Mouse (Mus musculus) forebrain, embryonic 13.5 days (tissue): ENCODE data around the gene Iqcc. TPM values are rescaled to one million over a fixed set of nuclear protein-coding genes. Genes with fewer than 3 reads are reported as not detected.
A peak's percentile ranks its signal among the peaks of the same experiment; 100 is the strongest.

ENCODE experiments used
- ATAC-seq: fragments of 200-750 bp; cut with Nextera tagmentation; 2 replicates; pipeline ENCODE4 v1.8.0; 2017
- H3K27ac ChIP-seq: fragments of 300-500 bp; sonication (generic); 2 replicates; pipeline ENCODE4 v1.5.1; 2015; ENCODE audit warnings: inconsistent platforms, mild to moderate bottlenecking, moderate library complexity
- H3K27me3 ChIP-seq: fragments of 300-500 bp; sonication (generic); 2 replicates; pipeline ENCODE4 v1.6.1; 2015; ENCODE audit warnings: mild to moderate bottlenecking, inconsistent platforms
- H3K36me3 ChIP-seq: fragments of 300-500 bp; sonication (generic); 2 replicates; pipeline ENCODE4 v1.6.1; 2015; ENCODE audit warnings: mild to moderate bottlenecking, inconsistent platforms; ENCODE audit not compliant: poor library complexity, severe bottlenecking
- H3K4me1 ChIP-seq: fragments of 300-500 bp; sonication (generic); 2 replicates; pipeline ENCODE4 v1.6.1; 2015; ENCODE audit warnings: inconsistent platforms
- H3K4me2 ChIP-seq: fragments of 300-500 bp; sonication (generic); 2 replicates; pipeline ENCODE4 v1.6.1; 2015; ENCODE audit warnings: inconsistent platforms, mild to moderate bottlenecking, moderate library complexity
- H3K4me3 ChIP-seq: fragments of 300-500 bp; sonication (generic); 2 replicates; pipeline ENCODE4 v1.5.1; 2015; ENCODE audit warnings: mild to moderate bottlenecking, inconsistent platforms
- H3K9ac ChIP-seq: fragments of 300-500 bp; sonication (generic); 2 replicates; pipeline ENCODE4 v1.6.1; 2015; ENCODE audit warnings: mild to moderate bottlenecking, inconsistent platforms
- H3K9me3 ChIP-seq: fragments of 300-500 bp; sonication (generic); replicated peaks from 2 replicates; pipeline ENCODE4 v1.6.1; 2016; ENCODE audit warnings: inconsistent platforms
- WGBS: fragments of 180-500 bp; shearing (Covaris S2); methylation state at CpG from one replicate; pipeline ENCODE4 v1.1.7; 2015; 5-methylcytosine and 5-hydroxymethylcytosine counted together
- polyA plus RNA-seq: library from polyadenylated mRNA; unstranded; fragments of >200 nt; fragmentation: Nextera tagmentation; extraction: Ambion mirVana; gene quantifications from 2 replicates; pipeline ENCODE4 v1.2.1, GENCODE M21; 2015

The Iqcc gene
- polyA plus RNA-seq, 1 experiment from 2014 or later, result 31.5 TPM

DNA sequence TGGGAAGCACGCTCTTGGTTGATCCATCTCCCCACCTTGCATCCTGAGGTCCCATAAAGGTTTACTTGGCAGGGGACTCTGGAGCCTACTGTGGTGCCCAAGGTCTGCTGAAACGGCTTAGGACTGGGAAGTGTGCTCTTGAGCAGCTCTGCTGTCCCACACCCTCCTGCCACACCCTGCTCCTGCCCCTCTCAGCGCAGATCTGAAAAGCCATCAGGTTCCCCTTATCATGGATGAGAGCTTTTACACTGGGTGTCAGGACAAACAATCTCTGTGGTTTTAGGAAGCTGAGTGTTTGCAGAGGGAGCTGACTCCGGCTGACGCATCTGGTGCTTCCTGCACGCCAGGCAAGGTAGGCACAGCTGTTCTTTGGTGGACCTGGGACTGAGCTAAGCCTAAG is 15.0 kb upstream of the Iqcc start:
- no peaks in the 10 kb centered on the region for H3K27me3 ChIP-seq
- no peak for ATAC-seq
- H3K9ac ChIP-seq, result no peak overlapping the region
- H3K4me2 ChIP-seq, result no peak overlapping the region
- H3K9me3 ChIP-seq, result no peaks in the 10 kb centered on the region
- no peak overlapping the region for H3K4me3 ChIP-seq
- 96% methylated on average over 6 of the region's 6 CpGs for WGBS
- peaks cover 27% of the 10 kb centered on the region for H3K4me1 ChIP-seq
- peaks cover 97% of the 10 kb centered on the region for H3K36me3 ChIP-seq
- H3K27ac ChIP-seq, result no peak overlapping the region

DNA sequence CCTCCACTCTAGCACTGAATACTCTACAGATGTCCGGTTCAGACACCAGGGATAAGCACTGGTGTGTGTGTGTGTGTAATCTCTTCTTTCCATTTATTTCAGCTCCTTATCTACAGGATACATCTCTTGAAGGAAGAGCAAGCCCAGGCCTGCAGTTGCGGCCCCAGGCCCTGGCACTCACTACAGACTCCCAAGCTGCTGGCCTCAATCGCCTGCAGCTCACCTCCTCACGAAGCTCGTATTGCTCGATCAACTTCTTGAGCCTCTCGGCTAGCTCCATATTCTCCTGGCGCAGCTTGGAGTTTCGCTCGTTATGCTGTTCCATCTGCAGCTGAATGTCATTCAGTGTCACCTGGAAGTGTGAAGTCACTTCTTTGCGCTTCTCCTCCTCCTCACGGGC is 13.0 kb upstream of the Iqcc start:
- H3K4me3 ChIP-seq, result no peak overlapping the region
- H3K9me3 ChIP-seq, result no peaks in the 10 kb centered on the region
- H3K4me1 ChIP-seq, result peaks cover 12% of the 10 kb centered on the region; the same call in 1 of the 2 replicates
- H3K9ac ChIP-seq, result peak overlapping the region; percentile 0; the same call in 1 of the 2 replicates
- peaks cover 100% of the 10 kb centered on the region for H3K36me3 ChIP-seq
- H3K4me2 ChIP-seq, result no peak overlapping the region
- WGBS, result 87% methylated on average over 12 of the region's 12 CpGs
- no peaks in the 10 kb centered on the region for H3K27me3 ChIP-seq
- H3K27ac ChIP-seq, result no peak overlapping the region
- ATAC-seq, result no peak

DNA sequence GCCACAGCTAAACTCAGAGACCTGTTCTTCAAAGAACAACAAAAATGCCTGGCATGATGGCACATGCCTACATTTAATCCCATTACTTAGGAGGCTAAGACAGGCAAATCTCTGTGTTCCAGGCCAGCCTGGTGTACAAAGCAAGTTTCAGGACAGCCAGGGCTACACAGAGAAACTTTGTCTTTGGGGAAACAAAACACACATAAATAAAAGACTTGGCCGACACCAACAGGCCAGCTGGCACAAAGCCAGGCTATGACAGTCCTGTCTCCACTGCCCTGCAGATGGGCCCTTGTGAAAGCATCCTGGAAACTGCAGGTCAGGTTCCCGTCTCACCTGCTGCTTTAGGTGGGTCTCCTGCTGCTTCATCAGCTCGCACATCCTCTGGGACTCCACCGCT is 12.0 kb upstream of the Iqcc start:
- no peak overlapping the region for H3K4me3 ChIP-seq
- ATAC-seq, result no peak
- 0 out of 2 replicates have a peak overlapping the region, but pooled peaks have one; percentile 0 for H3K9ac ChIP-seq
- peaks cover 100% of the 10 kb centered on the region for H3K36me3 ChIP-seq
- WGBS, result 72% methylated on average over 4 of the region's 4 CpGs
- no peaks in the 10 kb centered on the region for H3K9me3 ChIP-seq
- no peaks in the 10 kb centered on the region for H3K27me3 ChIP-seq
- no peak overlapping the region for H3K4me2 ChIP-seq
- no peak overlapping the region for H3K27ac ChIP-seq
- 0 out of 2 replicates have a peak, but pooled peaks cover 14% of the 10 kb centered on the region for H3K4me1 ChIP-seq

DNA sequence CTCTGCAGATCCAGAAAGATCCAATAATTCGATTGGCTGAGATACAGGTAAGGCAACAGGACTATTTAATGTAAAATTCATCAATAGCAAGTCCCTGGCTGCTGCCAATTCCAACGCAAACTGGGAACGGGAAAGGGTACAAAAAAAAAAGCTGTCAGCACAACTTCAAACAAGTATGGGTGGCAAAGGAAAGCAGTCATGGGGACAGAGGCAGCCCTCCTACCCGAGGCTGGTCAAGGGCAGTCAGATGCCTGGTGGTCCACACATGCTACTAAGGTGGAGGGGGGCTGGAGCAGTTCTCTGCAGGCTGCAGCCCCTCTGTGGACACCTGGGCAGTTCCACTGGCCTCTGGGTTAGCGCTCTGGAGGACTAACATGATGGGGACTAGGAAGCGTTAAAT is 7.1 kb upstream of the Iqcc start:
- no peaks in the 10 kb centered on the region for H3K9me3 ChIP-seq
- WGBS, result 82% methylated on average over 6 of the region's 6 CpGs
- no peak overlapping the region for H3K27ac ChIP-seq
- H3K4me1 ChIP-seq, result peaks cover 46% of the 10 kb centered on the region
- no peak overlapping the region for H3K4me3 ChIP-seq
- H3K27me3 ChIP-seq, result no peaks in the 10 kb centered on the region
- peaks cover 56% of the 10 kb centered on the region for H3K36me3 ChIP-seq
- no peak for ATAC-seq
- 0 out of 2 replicates have a peak overlapping the region, but pooled peaks have one; percentile 1 for H3K4me2 ChIP-seq
- no peak overlapping the region for H3K9ac ChIP-seq

DNA sequence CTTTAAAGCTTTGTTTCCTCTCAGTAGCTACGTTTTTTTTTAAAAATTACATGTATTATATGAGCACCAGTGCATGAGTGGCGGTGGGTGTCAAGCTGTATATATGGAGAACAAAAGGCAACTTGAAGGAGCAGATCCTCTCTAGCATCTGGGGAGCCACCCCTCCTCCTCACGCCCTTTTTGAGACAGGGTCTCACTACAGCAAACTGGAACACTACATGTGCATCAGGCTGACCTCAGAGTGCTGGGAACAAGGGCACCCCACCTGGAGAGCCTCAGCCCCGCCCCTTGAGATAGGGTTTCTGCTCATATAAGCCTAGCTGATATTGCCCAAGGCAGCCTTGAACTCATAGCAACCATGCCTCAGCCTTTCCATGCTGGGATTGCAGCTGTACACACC is 6.6 kb upstream of the Iqcc start:
- peaks cover 44% of the 10 kb centered on the region for H3K4me1 ChIP-seq
- peak overlapping the region; percentile 82 for H3K4me2 ChIP-seq
- peak overlapping the region; percentile 83; the same call in 1 of the 2 replicates for H3K9ac ChIP-seq
- no peaks in the 10 kb centered on the region for H3K27me3 ChIP-seq
- peak overlapping the region; percentile 93 for H3K27ac ChIP-seq
- H3K9me3 ChIP-seq, result no peaks in the 10 kb centered on the region
- WGBS, result 45% methylated on average over 4 of the region's 4 CpGs
- peaks cover 55% of the 10 kb centered on the region for H3K36me3 ChIP-seq
- no peak overlapping the region for H3K4me3 ChIP-seq
- no peak for ATAC-seq

DNA sequence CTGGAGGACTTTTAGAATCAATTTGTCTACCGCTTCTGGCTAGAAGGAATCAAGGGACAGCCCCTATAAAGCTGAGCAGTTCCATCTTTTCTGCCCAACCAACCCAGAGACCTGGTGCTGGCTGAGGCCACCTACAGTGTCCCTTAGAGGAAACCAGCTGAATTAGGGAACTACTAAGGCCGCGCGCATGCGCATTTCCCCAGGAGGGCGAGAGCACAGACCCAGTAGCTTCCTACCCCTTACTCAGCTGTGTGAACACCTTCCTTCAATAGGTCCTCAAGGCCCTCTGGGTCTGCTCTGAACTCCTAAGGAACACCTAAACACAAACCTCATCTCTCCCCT is 6.1 kb upstream of the Iqcc start:
- peaks cover 52% of the 10 kb centered on the region for H3K36me3 ChIP-seq
- peak overlapping the region; percentile 83 for H3K9ac ChIP-seq
- H3K4me2 ChIP-seq, result peak overlapping the region; percentile 82
- no peaks in the 10 kb centered on the region for H3K9me3 ChIP-seq
- H3K27me3 ChIP-seq, result no peaks in the 10 kb centered on the region
- peak overlapping the region; percentile 59 for H3K4me3 ChIP-seq
- H3K4me1 ChIP-seq, result peaks cover 44% of the 10 kb centered on the region
- ATAC-seq, result 0 out of 2 replicates have a peak, but pooled peaks have one; percentile 1
- under 1% methylated on average over 6 of the region's 6 CpGs for WGBS
- peak overlapping the region; percentile 93 for H3K27ac ChIP-seq

DNA sequence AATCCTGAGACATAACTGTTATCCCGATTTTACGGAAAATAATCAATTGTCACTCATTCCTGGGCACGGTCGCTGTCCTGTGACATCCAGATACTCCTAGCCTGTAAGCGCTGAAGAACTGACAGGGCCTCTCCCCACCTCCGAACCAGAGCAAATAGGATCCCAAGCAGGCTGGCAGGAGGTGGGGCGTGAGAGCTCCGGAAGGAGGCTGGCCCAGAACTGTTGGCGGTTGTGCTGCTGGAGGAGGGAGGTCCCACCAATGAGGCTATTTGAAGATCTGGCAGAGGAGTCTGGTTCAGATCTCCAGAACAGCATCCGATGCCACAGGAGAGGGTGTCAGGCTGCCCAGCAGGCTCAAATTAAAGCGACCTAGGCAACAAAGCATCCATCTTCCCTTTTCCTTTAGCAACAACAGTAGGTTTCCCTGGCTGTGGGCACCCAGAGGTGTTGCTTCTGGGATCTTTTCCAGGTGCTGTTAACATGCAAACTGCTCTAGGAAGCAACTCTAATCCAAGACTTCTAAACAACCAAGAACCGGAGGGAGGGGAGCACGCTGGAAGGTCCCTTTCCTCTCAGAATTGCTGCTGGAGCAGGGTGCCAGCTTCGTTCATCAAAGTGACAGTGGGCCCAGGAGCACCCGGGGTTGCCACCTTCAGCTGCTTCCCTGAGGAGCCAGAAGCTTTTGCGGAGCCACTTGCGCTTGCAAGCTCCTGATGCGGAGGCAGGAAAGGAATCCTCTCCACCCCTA is 5.6 kb upstream of the Iqcc start:
- no peaks in the 10 kb centered on the region for H3K27me3 ChIP-seq
- H3K27ac ChIP-seq, result peak overlapping the region; percentile 93
- peaks cover 44% of the 10 kb centered on the region for H3K4me1 ChIP-seq
- H3K4me2 ChIP-seq, result peak overlapping the region; percentile 82
- WGBS, result 1% methylated on average over 18 of the region's 18 CpGs
- no peaks in the 10 kb centered on the region for H3K9me3 ChIP-seq
- peak overlapping the region; percentile 59 for H3K4me3 ChIP-seq
- H3K36me3 ChIP-seq, result peaks cover 46% of the 10 kb centered on the region
- ATAC-seq, result peak; percentile 95
- peak overlapping the region; percentile 83 for H3K9ac ChIP-seq

DNA sequence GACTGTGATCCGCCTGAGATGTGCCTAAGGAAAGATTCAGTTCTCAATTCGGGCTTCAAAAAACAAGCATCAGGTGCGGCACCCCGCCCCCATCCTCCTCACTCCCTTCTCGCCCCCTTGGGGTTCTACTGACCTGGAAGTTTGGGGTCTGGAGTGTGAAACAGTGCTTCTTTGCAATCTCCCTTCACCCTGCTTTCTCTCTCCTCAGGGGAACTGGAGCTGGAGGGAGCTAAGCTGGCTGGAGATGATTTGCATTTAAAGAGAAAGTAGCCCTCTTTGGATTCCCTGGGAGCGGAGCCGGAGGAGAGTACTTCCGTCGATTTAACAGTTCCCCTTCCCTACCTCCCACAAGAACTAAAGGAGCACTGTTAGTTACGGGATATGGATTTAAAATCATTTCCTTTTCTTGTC is 4.8 kb upstream of the Iqcc start, which contains the start of gene Ccdc28b:
TSS of gene Ccdc28b (minus strand) at position 267 of the 411 bp plus-strand sequence.
- peaks cover 45% of the 10 kb centered on the region for H3K4me1 ChIP-seq
- under 1% methylated on average over 10 of the region's 10 CpGs for WGBS
- ATAC-seq, result peak; percentile 46
- peak within 1 kb of the TSS; percentile 93 for H3K27ac ChIP-seq
- H3K27me3 ChIP-seq, result no peaks in the 10 kb centered on the region
- peak within 1 kb of the TSS; percentile 83 for H3K9ac ChIP-seq
- H3K4me3 ChIP-seq, result peak within 1 kb of the TSS; percentile 59
- H3K36me3 ChIP-seq, result peaks cover 39% of the 10 kb centered on the region
- no peaks in the 10 kb centered on the region for H3K9me3 ChIP-seq
- peak within 1 kb of the TSS; percentile 82 for H3K4me2 ChIP-seq

DNA sequence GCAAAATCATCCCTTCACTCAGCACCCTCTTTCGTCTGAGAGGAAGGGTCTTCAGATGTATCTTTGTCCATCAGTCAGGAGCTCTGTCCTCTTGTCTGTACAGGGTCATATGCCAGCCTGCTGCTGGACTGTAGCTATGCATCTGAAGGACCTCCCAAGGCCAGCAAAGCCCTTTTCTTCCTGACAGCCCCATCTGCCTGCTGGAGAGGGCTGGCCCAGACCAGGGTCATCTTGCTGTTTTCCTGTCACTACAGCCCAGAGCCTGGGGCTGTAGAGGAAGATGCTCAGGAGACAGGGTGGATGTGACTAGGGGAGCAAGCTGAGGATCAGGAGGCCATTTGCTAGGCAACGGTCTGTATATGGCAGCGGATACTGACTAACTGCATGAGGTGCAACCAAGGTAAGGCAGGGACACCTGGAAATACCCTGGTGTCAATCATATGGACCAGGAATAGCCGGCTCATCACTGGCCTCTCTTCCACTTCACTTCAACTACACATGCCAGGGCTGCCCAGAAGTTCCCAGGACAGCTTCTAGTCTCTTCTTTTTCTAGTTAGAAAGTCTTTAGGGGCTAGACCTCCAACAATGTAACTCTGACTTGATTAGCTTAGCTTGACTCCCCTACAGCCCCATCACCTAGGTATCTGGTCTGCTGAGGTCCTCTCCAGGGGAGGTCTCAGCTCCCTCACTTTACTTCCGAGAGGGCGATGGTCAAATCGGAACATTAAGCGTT is 4.1 kb upstream of the Iqcc start:
- Histone ChIP-seq H3K4me3 (peak overlapping the region; percentile 59), H3K27me3 (no peaks in the 10 kb centered on the region), H3K4me2 (peak overlapping the region; percentile 82), H3K9ac (peak overlapping the region; percentile 83), H3K9me3 (no peaks in the 10 kb centered on the region), H3K4me1 (peaks cover 52% of the 10 kb centered on the region), H3K27ac (peak overlapping the region; percentile 93), H3K36me3 (peaks cover 32% of the 10 kb centered on the region)
- ATAC-seq, result no peak
- 23% methylated on average over 8 of the region's 8 CpGs for WGBS

DNA sequence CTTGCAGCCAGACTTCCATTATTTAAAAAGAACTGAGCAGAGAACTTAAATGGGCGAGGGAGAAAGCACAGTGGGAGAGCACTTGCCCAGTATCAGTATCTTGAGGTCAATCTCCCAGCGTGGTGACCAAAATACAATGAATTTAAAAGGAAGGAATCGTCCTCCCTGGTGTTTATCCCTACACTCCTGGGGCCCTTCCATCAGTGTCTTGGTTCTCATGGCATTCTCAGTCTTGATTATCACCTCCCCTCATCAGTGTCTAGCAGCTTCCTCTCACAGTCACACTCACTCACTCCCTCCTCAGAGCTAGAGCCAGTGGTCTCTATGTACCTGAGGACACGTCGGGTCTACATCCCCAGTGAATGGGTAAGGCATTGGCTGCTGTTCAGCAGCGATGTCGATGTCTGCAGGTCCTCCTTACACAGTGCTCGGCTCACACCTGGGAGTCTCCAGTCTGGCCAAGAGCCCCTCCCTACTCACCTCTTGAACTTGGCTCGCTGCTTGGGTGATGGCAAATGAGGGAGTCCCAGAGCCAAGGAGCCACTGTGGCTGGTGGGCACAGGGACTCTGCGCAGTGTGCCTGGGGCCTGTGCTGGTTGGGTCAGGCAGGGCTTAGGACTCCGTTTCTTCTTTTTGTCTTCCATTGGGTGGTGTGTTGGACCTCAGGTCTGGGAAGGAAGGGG is 3.4 kb upstream of the Iqcc start:
- no peaks in the 10 kb centered on the region for H3K9me3 ChIP-seq
- peaks cover 56% of the 10 kb centered on the region for H3K4me1 ChIP-seq
- ATAC-seq, result no peak
- no peaks in the 10 kb centered on the region for H3K27me3 ChIP-seq
- H3K9ac ChIP-seq, result peak overlapping the region; percentile 83
- H3K36me3 ChIP-seq, result peaks cover 25% of the 10 kb centered on the region
- peak overlapping the region; percentile 82 for H3K4me2 ChIP-seq
- WGBS, result 76% methylated on average over 11 of the region's 11 CpGs
- H3K4me3 ChIP-seq, result peak overlapping the region; percentile 59
- H3K27ac ChIP-seq, result peak overlapping the region; percentile 93; the same call in 1 of the 2 replicates

DNA sequence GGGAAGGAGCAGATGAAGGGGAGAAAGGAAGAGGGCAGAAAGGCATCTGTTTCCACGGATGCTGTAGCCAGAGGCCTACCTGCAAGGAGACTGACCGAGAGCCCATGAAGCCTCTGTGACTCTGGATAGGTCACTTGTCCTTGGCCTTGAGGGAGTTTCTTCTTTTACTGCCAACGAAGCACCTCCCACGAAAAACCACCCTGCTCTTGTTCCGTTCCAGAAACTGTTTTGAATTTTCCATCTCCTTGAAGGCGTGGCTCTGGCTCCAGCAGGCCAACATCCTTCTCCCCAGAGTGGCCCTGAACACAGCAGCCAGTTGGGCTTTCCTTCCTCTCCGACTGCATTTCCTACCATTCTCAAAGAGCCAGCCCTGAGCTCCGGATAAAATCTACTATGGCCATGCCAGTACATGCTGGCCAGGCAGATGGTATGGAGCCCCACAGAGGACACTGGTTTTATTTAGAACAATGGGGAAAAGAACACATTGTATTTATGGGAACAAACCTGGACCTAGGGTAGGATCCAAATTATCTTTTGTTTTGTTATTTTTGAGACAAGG is 2.5 kb upstream of the Iqcc start:
- H3K4me2 ChIP-seq, result no peak overlapping the region
- WGBS, result 88% methylated on average over 8 of the region's 8 CpGs
- no peaks in the 10 kb centered on the region for H3K9me3 ChIP-seq
- no peak overlapping the region for H3K27ac ChIP-seq
- no peaks in the 10 kb centered on the region for H3K27me3 ChIP-seq
- ATAC-seq, result no peak
- H3K36me3 ChIP-seq, result peaks cover 25% of the 10 kb centered on the region
- H3K4me3 ChIP-seq, result no peak overlapping the region
- H3K9ac ChIP-seq, result 0 out of 2 replicates have a peak overlapping the region, but pooled peaks have one; percentile 6
- H3K4me1 ChIP-seq, result peaks cover 56% of the 10 kb centered on the region
